Mouse (Mus musculus) hindbrain, embryonic 11.5 days (tissue): ENCODE data around the gene Rnf43. TPM values are rescaled to one million over a fixed set of nuclear protein-coding genes. Genes with fewer than 3 reads are reported as not detected.

Experiments
- ATAC-seq: fragments of 200-750 bp; cut with Nextera tagmentation; 2 replicates; pipeline ENCODE4 v1.8.0; 2017; ENCODE audit warnings: mild to moderate bottlenecking, moderate TSS enrichment, moderate library complexity; ENCODE audit not compliant: low FRiP score
- DNase-seq: peaks from one replicate; pipeline ENCODE4 v3.0.0-alpha.2; 2015; ENCODE audit warnings: low spot score
- H3K27ac ChIP-seq: fragments of 300-500 bp; sonication (generic); 2 replicates; pipeline ENCODE4 v1.5.1; 2014; ENCODE audit warnings: mild to moderate bottlenecking, low read depth, low read length
- H3K27me3 ChIP-seq: fragments of 300-500 bp; sonication (generic); 2 replicates; pipeline ENCODE4 v1.6.1; 2014; ENCODE audit warnings: mild to moderate bottlenecking, low read length, moderate library complexity, mixed read lengths; ENCODE audit not compliant: control insufficient read depth, insufficient read depth
- H3K36me3 ChIP-seq: fragments of 300-500 bp; sonication (generic); 2 replicates; pipeline ENCODE4 v1.6.1; 2014; ENCODE audit warnings: mild to moderate bottlenecking, low read length, moderate library complexity, mixed read lengths; ENCODE audit not compliant: control insufficient read depth, insufficient read depth
- H3K4me1 ChIP-seq: fragments of 300-500 bp; sonication (generic); replicated peaks from 2 replicates; pipeline ENCODE4 v1.6.1; 2014; ENCODE audit warnings: low read length, mixed read lengths; ENCODE audit not compliant: control insufficient read depth, insufficient read depth
- H3K4me2 ChIP-seq: fragments of 300-500 bp; sonication (generic); replicated peaks from 2 replicates; pipeline ENCODE4 v1.6.1; 2014; ENCODE audit warnings: mild to moderate bottlenecking, low read depth, low read length
- H3K4me3 ChIP-seq: fragments of 300-500 bp; sonication (generic); 2 replicates; pipeline ENCODE4 v1.5.1; 2014; ENCODE audit warnings: low read depth, low read length
- H3K9ac ChIP-seq: fragments of 300-500 bp; sonication (generic); 2 replicates; pipeline ENCODE4 v1.6.1; 2014; ENCODE audit warnings: low read depth, low read length
- H3K9me3 ChIP-seq: fragments of 300-500 bp; sonication (generic); 2 replicates; pipeline ENCODE4 v1.6.1; 2016; ENCODE audit warnings: low read length; ENCODE audit not compliant: control insufficient read depth
- WGBS: fragments of 180-500 bp; shearing (Covaris S2); extraction: QIAGEN DNeasy Blood & Tissue Kit; methylation state at CpG from one replicate; pipeline ENCODE4 v1.1.7; 2014; 5-methylcytosine and 5-hydroxymethylcytosine counted together
- polyA plus RNA-seq: library from polyadenylated mRNA; unstranded; fragments of >200 nt; fragmentation: Nextera tagmentation; extraction: Ambion mirVana; gene quantifications from 2 replicates; pipeline ENCODE4 v1.2.1, GENCODE M21; 2014

The Rnf43 gene
- polyA plus RNA-seq, 1 experiment from 2014 or later: 1.5 TPM

GRCm38 (mm10) chr11:87736647-87737134 lies 74.2 kb downstream of the Rnf43 start:
- Histone ChIP-seq H3K27me3 (no peaks in the 10 kb centered on the region; the same call in 1 of the 2 replicates), H3K9ac (peak overlapping the region; percentile 64), H3K9me3 (no peaks in the 10 kb centered on the region), H3K27ac (peak overlapping the region; percentile 68; the same call in 1 of the 2 replicates), H3K4me1 (no peaks in the 10 kb centered on the region), H3K4me3 (peak overlapping the region; percentile 83), H3K36me3 (0 out of 2 replicates have a peak, but pooled peaks cover 3% of the 10 kb centered on the region), H3K4me2 (peak overlapping the region; percentile 85)
- peak; percentile 67 for ATAC-seq
- 2% methylated on average over 31 of the region's 31 CpGs for WGBS
- peak; percentile 74 for DNase-seq

- under 1% methylated on average over 57 of the region's 57 CpGs for WGBS
- Histone ChIP-seq H3K9me3 (no peaks in the 10 kb centered on the region), H3K4me3 (peak within 1 kb of the TSS; percentile 83)
Observed at GRCm38 (mm10) chr11:87737175-87737740, 74.7 kb downstream of the Rnf43 start, which contains the start of gene Supt4a. Gene Supt4a (plus strand): TSS chr11:87737552.

GRCm38 (mm10) chr11:87743691-87744090 lies 81.2 kb downstream of the Rnf43 start:
- Histone ChIP-seq H3K4me1 (no peaks in the 10 kb centered on the region), H3K27me3 (no peaks in the 10 kb centered on the region), H3K4me3 (no peak overlapping the region), H3K9me3 (no peaks in the 10 kb centered on the region), H3K36me3 (0 out of 2 replicates have a peak, but pooled peaks cover 3% of the 10 kb centered on the region), H3K27ac (no peak overlapping the region), H3K4me2 (no peak overlapping the region), H3K9ac (no peak overlapping the region)
- ATAC-seq: no peak
- DNase-seq: no peak
- WGBS: 90% methylated on average over 3 of the region's 3 CpGs

More at GRCm38 (mm10) chr11:87737175-87737740, 74.7 kb downstream of the Rnf43 start, which contains the start of gene Supt4a:
- peak; percentile 100 for DNase-seq
- H3K36me3 ChIP-seq: 0 out of 2 replicates have a peak, but pooled peaks cover 3% of the 10 kb centered on the region
- peak; percentile 93 for ATAC-seq
- no peaks in the 10 kb centered on the region; the same call in 1 of the 2 replicates for H3K27me3 ChIP-seq
- H3K27ac ChIP-seq: peak within 1 kb of the TSS; percentile 68; the same call in 1 of the 2 replicates
- H3K9ac ChIP-seq: peak within 1 kb of the TSS; percentile 80
- H3K4me1 ChIP-seq: no peaks in the 10 kb centered on the region
- H3K4me2 ChIP-seq: peak within 1 kb of the TSS; percentile 85

GRCm38 (mm10) chr11:87744964-87745363 lies 82.4 kb downstream of the Rnf43 start:
- ATAC-seq (no peak), DNase-seq (no peak)
- Histone ChIP-seq H3K27ac (no peak overlapping the region), H3K9me3 (no peaks in the 10 kb centered on the region), H3K9ac (no peak overlapping the region), H3K36me3 (0 out of 2 replicates have a peak, but pooled peaks cover 3% of the 10 kb centered on the region), H3K4me1 (no peaks in the 10 kb centered on the region), H3K27me3 (no peaks in the 10 kb centered on the region), H3K4me2 (no peak overlapping the region), H3K4me3 (no peak overlapping the region)
- 88% methylated on average over 4 of the region's 4 CpGs for WGBS

GRCm38 (mm10) chr11:87745632-87746555 lies 83.4 kb downstream of the Rnf43 start:
- Histone ChIP-seq H3K27ac (no peak overlapping the region), H3K36me3 (0 out of 2 replicates have a peak, but pooled peaks cover 3% of the 10 kb centered on the region), H3K4me2 (no peak overlapping the region), H3K9ac (no peak overlapping the region), H3K27me3 (no peaks in the 10 kb centered on the region), H3K4me3 (no peak overlapping the region), H3K4me1 (no peaks in the 10 kb centered on the region), H3K9me3 (no peaks in the 10 kb centered on the region)
- no peak for DNase-seq
- WGBS: 82% methylated on average over 9 of the region's 9 CpGs
- no peak for ATAC-seq

GRCm38 (mm10) chr11:87747312-87747711 lies 84.8 kb downstream of the Rnf43 start:
- DNase-seq: no peak
- 95% methylated on average over 3 of the region's 5 CpGs for WGBS
- H3K4me1 ChIP-seq: no peaks in the 10 kb centered on the region
- H3K36me3 ChIP-seq: no peaks in the 10 kb centered on the region
- no peak overlapping the region for H3K9ac ChIP-seq
- no peak overlapping the region for H3K27ac ChIP-seq
- no peak overlapping the region for H3K4me3 ChIP-seq
- no peak for ATAC-seq
- H3K4me2 ChIP-seq: no peak overlapping the region
- H3K9me3 ChIP-seq: no peaks in the 10 kb centered on the region
- H3K27me3 ChIP-seq: no peaks in the 10 kb centered on the region

GRCm38 (mm10) chr11:87747716-87748115 lies 85.2 kb downstream of the Rnf43 start:
- no peak for DNase-seq
- Histone ChIP-seq H3K9ac (no peak overlapping the region), H3K36me3 (no peaks in the 10 kb centered on the region), H3K27ac (no peak overlapping the region), H3K27me3 (no peaks in the 10 kb centered on the region), H3K9me3 (no peaks in the 10 kb centered on the region), H3K4me2 (no peak overlapping the region), H3K4me1 (no peaks in the 10 kb centered on the region), H3K4me3 (no peak overlapping the region)
- 95% methylated on average over 7 of the region's 7 CpGs for whole genome bisulfite sequencing
- ATAC-seq: no peak

- Histone ChIP-seq H3K9me3 (no peaks in the 10 kb centered on the region), H3K36me3 (no peaks in the 10 kb centered on the region), H3K4me2 (no peak overlapping the region), H3K27ac (no peak overlapping the region), H3K27me3 (no peaks in the 10 kb centered on the region), H3K4me3 (no peak overlapping the region), H3K4me1 (no peaks in the 10 kb centered on the region), H3K9ac (no peak overlapping the region)
- WGBS: 37% methylated on average over 19 of the region's 19 CpGs
- ATAC-seq: no peak
- no peak for DNase-seq
Observed at GRCm38 (mm10) chr11:87748132-87749119, 85.9 kb downstream of the Rnf43 start.
